Mouse (Mus musculus): ENCODE measurements around the gene Rpp14.
"Not testable (repeated sequence)": the region's sequence is repeated elsewhere in the genome, so short reads cannot be mapped to it uniquely, and the experiment has no call there.

Rpp14 gene

DNA sequence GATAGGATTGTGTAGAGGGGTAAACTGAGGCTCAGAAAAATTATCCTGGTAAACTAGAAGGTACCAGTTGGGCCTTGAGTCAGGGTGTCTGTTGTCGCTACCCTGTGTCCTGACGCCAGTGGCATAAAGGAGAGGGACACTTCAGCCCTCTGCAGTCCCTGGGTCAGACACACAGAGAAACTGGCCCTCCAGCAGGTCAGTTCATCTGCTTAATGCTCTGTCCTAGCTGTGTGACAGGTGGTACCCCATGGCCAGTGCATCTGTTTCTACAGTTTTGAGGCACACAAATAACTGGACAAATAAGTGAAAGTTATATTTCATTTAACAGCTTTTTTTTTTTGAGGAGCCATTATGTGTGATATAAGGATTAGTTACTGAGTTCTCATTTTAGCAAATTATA is 33.4 kb downstream of the Rpp14 start:
- DNase-seq (ENCODE audit: low read depth in 1 of 2, low spot score in 2 of 2) = no peak

DNA sequence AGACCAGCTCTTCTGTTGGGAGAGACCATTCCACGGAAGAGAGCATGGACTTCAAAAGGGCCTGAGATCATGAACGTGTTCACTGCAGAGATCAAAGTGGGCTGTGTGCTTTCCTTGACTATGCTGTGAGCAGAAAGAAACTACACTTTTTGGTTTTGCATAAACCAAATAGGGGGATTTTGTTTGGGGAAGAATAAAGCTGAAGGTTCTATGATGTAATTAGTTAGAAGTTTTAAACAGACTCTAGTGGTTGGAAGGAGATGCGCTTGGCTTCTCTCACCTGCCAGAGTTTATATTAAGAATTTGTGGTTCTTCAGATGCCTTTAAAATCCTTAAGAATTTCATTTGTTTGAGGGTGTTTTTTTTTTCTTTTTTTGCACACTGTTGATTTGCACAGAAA is 34.1 kb downstream of the Rpp14 start:
- DNase-seq (ENCODE audit: low read depth in 1 of 2, low spot score in 2 of 2) = no peak

DNA sequence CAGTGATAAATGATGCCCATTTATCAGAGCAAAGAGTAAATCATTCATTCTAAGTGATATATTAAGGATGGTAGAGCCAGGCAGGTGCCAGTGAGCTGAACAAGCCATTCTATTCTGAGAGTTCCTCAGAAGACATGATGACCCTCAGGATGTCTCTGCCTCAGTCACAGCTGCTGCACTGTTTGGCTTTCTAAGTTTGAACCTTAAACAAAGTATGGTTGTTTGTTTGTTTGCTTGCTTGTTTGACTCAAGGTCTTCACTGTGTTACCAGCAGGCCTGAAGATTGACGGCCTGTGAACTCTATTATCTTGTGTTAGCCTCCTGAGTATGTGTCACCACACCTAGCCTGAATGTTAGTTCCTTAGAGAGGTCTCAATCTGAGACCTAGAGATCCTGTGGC is 34.6 kb downstream of the Rpp14 start:
- DNase-seq (ENCODE audit: low read depth in 1 of 2, low spot score in 2 of 2) = no peak

- no peak for DNase-seq (ENCODE audit: low read depth in 1 of 2, low spot score in 2 of 2)
These were observed 35.6 kb downstream of the Rpp14 start for GRCm38 (mm10) chr14:8115772-8116171.

- DNase-seq (ENCODE audit: low read depth in 1 of 2, low spot score in 2 of 2) = no peak
These were observed 37.2 kb downstream of the Rpp14 start for GRCm38 (mm10) chr14:8117371-8117770.

DNA sequence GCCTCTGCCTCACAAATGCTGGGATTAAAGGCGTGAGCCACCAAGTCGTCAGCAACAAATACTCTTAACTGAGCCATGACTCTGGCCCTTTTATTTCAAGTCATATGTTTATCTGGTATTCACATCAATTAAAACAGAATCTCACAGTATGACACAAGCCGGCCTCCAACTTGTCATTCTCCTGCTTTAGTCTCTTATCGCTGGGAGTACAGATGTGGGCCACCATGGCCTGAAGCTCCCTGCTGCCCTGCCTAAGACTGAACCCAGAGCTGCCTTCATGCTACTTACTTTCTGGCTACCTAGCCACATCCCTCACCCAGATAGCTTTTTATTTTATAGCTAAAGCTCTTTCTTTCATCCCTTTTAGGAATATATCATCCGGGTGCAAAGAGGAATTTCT is 39.3 kb downstream of the Rpp14 start:
- no peak for DNase-seq (ENCODE audit: low read depth in 1 of 2, low spot score in 2 of 2)

GRCm38 (mm10) chr14:8119904-8120303 is 39.7 kb downstream of the Rpp14 start:
- no peak for DNase-seq (ENCODE audit: low read depth in 1 of 2, low spot score in 2 of 2)

GRCm38 (mm10) chr14:8123141-8123540 is 43.0 kb downstream of the Rpp14 start:
- no peak for DNase-seq (ENCODE audit: low read depth in 1 of 2, low spot score in 2 of 2)

GRCm38 (mm10) chr14:8123611-8124010 is 43.4 kb downstream of the Rpp14 start:
- not testable (repeated sequence) for DNase-seq (ENCODE audit: low read depth in 1 of 2, low spot score in 2 of 2)

DNA sequence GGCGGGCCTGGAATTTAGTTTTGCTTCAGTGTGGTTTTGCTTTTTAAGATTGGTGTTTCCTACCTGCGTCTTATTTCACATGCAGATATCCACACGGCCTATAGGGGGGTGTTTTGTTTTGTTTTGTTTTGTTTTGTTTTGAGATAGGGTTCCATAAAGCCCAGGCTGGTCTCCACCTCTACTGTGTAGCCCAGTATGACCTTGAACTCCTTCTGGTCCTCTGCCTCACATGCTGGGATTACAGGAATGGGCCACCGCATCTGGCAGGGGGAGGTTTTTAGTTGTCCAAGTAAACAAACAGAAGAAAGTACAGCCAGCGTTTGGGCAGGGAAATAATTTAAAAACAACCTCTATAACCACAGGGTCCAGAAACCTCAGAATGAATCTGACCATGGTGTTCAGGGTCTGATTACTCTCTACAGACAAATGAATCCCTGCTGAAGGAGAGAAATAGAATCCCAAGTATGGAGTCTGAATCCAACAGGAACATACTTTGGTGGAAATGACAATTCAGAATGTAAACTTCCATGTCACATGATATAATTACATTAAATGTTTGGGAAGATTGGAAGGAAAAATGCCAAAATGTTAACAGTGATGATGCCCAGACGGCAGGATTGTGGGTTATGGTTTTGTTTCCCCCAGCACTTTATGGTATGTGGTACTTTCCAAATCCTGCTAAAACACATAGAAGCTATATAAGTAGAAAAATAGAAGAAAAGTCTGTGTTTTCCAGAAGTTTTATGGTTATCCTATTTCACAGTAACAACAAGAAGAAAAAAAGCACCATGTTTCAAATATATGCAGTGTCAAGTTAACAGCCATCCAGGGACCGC is 44.1 kb downstream of the Rpp14 start:
- DNase-seq (ENCODE audit: low read depth in 1 of 2, low spot score in 2 of 2) = no peak

- DNase-seq (ENCODE audit: low read depth in 1 of 2, low spot score in 2 of 2) = no peak
These were observed 47.8 kb downstream of the Rpp14 start for GRCm38 (mm10) chr14:8127971-8128370.

DNA sequence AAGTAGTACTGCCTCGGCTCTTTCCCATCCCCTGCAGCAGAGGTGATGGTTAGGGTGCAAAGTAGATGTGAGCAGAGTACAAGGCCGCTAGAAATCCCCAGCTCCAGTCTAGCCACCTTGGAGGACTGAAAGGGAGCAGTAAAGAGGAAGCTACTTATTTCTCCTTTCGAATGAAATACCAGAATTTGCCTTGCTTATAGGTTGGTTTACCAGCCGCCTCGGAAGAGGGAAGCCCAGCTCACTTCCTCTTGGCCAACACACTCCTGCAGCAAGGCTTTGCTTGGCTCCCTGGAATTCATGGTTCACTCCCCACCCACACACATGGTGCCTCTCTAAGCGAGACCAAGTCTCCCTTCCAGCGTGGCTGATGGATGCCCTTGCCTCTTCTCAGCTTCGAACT is 52.6 kb downstream of the Rpp14 start:
- peak; percentile 11 to 34 for DNase-seq (ENCODE audit: low read depth in 1 of 2, low spot score in 2 of 2)

DNA sequence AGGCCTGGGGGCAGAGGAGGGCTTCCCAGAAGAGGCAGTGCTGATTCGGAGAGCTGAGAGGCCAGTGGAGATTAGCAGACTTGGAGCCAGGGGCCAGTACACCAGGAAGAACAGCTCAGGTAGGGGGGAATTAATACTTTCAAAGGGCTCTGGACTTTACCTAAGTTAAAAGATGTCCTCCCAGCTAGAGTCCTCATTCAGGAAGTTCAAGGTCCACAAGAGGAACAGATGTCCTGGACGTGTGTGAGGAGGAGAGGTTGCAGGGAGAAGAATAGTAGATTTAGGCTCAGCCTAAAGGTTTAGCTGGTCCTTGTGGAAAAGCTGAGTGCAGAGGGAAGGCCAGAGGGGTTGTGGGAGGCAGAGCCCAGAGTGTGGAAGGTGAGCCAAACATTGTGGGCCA is 54.1 kb downstream of the Rpp14 start:
- DNase-seq (ENCODE audit: low read depth in 1 of 2, low spot score in 2 of 2) = no peak

DNA sequence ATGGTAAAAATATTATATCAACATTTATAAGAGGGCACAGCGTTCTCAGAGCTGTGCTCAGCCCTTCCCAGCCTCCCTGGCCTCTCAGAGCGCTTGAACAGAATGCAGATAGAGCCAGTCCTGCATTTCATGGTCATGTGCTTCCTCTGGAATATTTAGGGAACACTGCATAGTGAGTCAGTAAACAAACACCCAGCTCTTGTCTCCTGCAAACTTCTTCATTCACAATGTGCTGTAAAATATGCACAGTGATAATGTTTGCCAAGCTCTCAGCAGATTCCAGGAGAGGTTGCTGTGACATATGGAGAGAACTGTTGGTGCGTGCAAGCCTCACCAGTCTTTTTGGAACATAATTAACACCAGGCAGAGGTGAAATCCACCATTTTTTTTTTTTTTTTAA is 55.0 kb downstream of the Rpp14 start:
- no peak for DNase-seq (ENCODE audit: low read depth in 1 of 2, low spot score in 2 of 2)

DNA sequence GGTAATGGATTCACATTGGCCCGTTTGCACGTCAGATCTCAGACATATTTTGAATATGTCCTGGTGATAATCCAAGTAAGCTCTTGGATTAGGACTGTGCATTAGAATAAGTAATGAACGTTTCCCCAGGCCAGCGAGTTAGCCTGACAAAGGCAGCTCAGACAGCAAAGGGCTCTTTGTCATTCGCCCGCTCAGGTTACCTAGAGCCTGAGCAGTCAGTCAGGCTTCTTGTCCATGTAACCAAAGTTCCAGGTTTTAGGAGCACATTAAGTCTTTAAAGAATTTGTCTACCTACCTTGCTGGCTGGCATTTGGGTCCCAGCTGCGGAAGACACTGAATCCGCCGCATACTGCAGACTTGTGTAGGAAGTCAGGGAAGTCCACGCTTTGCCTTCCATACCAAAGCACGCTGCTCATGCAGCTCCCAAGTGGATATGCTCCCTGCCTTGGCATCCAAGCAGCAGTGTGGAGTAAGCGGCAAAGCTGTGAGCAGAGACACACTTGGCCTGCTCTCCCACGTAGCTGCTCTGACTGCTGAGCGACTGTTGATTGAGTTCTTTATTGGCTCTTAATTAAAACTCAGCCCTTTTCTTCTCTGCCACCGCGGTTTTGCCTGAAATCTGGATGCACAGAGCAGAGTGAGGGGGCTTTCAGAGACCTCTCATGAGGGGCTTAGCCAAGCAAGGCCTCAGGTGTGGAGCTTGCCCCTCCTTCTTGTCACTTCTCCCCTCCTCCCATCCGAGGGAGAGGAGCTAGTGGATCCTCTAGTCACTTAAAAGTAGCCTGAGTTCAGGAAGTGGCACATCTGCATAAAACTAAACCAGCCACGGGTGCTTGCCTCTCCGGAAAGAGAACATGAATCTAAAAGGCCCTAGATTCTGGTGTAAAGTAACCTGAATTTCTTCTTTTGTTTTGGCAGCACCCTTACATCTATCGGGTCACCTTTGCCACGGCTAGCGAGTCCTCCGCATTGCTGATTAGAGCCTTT is 59.9 kb downstream of the Rpp14 start:
- no peak for DNase-seq (ENCODE audit: low read depth in 1 of 2, low spot score in 2 of 2)

GRCm38 (mm10) chr14:8141131-8141530 is 61.0 kb downstream of the Rpp14 start:
- DNase-seq (ENCODE audit: low read depth in 1 of 2, low spot score in 2 of 2) = no peak

All from monocyte, adult 2 months (primary cell).